Mouse (Mus musculus): ENCODE measurements around the gene Vmn1r217. TPM values are rescaled to one million over a fixed set of nuclear protein-coding genes. Genes with fewer than 3 reads are reported as not detected.

Vmn1r217 gene
- not detected for polyA plus RNA-seq (2014; fragmentation: Illumina TruSeq; extraction: RNeasy Lipid Tissue Mini Kit (QIAGEN cat#74804); ENCODE audit: low read depth, low replicate concordance)

DNA sequence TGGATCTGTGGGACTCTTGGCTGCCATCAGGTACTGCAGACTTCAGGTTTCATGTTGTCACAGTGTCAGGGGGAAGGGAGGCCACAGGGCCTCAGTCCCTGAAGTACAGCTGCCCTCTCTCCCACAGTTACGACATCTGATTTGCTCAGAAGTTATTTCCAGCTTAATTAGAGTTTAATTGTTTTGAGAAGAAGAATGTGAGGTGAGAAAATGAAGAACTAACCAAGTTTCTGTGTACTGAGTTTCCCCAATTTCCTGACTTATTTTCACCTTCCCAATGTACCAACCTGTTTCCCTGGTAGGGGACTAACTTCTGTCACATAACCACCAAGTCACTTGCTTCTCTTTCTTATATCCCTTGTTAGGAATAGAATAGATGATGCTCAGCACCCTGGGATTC is at the start of gene Vmn1r217:
Vmn1r217 (minus strand) TSS at position 101 of the 400 bp plus-strand sequence.

GRCm38 (mm10) chr13:23159012-23159411 is 41.0 kb upstream of the Vmn1r217 start, which contains the start of gene Vmn1r219:
Gene Vmn1r219, plus strand, starts transcription at chr13:23159312.

DNA sequence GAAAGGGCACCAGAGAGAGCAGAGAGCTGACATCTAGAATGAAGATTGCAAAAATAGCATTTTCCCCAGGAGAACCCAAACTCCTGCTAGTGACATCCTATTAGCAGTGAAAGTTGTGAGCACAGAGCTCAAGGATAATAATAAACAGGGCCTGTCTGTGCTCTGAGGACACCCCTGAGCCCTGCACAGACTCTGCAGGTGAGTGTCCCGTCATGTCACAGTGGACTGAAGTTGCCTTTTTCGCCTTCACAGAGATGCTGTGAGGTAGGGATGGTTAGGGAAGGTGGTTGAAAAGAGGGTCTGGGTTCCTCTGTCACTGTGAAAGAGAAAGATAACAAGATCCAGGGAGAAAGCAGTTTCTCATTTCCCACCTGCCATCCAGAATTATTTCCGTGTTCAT is 15.1 kb upstream of the Vmn1r217 start, which contains the start of gene Vmn1r218:
Vmn1r218 (plus strand) TSS at position 57 of the 400 bp plus-strand sequence.

DNA sequence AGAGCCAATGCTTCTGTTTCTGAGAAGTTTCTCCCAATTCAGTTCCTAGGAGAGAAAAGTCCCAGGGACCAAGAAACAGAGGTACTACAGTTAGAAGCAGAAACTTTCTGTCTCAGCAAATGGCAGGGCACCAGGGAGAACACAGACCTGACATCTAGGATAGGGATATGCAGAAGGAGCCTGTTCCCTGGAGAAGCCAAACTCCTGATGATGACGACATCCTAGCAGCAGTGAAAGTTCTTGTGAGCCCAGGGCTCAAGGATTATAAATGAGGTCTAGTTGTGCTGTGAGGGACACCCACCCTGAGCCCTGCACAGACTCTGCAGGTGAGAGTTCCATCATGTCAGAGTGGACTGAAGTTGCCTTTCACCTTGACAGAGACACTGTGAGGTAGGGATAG is 50.3 kb downstream of the Vmn1r217 start, which contains the start of gene Vmn1r215:
Vmn1r215 (plus strand) TSS at position 301 of the 400 bp plus-strand sequence.

Other genes starting within 250 kb of the Vmn1r217 start
- not detected for gene Vmn1r212, start 234.0 kb downstream of the Vmn1r217 start, polyA plus RNA-seq (2014; fragmentation: Illumina TruSeq; extraction: RNeasy Lipid Tissue Mini Kit (QIAGEN cat#74804); ENCODE audit: low read depth, low replicate concordance)
- not detected for gene Vmn1r213, start 110.6 kb downstream of the Vmn1r217 start, polyA plus RNA-seq (2014; fragmentation: Illumina TruSeq; extraction: RNeasy Lipid Tissue Mini Kit (QIAGEN cat#74804); ENCODE audit: low read depth, low replicate concordance)
- gene Vmn1r214, start 87.8 kb downstream of the Vmn1r217 start, polyA plus RNA-seq (2014; fragmentation: Illumina TruSeq; extraction: RNeasy Lipid Tissue Mini Kit (QIAGEN cat#74804); ENCODE audit: low read depth, low replicate concordance) = not detected
- not detected for gene Vmn1r215, start 50.2 kb downstream of the Vmn1r217 start, polyA plus RNA-seq (2014; fragmentation: Illumina TruSeq; extraction: RNeasy Lipid Tissue Mini Kit (QIAGEN cat#74804); ENCODE audit: low read depth, low replicate concordance)
- not detected for gene Vmn1r218, start 14.9 kb upstream of the Vmn1r217 start, polyA plus RNA-seq (2014; fragmentation: Illumina TruSeq; extraction: RNeasy Lipid Tissue Mini Kit (QIAGEN cat#74804); ENCODE audit: low read depth, low replicate concordance)
- gene Vmn1r219, start 41.1 kb upstream of the Vmn1r217 start, polyA plus RNA-seq (2014; fragmentation: Illumina TruSeq; extraction: RNeasy Lipid Tissue Mini Kit (QIAGEN cat#74804); ENCODE audit: low read depth, low replicate concordance) = not detected
- gene Vmn1r220, start 69.7 kb upstream of the Vmn1r217 start, polyA plus RNA-seq (2014; fragmentation: Illumina TruSeq; extraction: RNeasy Lipid Tissue Mini Kit (QIAGEN cat#74804); ENCODE audit: low read depth, low replicate concordance) = 0.11 TPM
- gene Vmn1r221, start 95.9 kb upstream of the Vmn1r217 start, polyA plus RNA-seq (2014; fragmentation: Illumina TruSeq; extraction: RNeasy Lipid Tissue Mini Kit (QIAGEN cat#74804); ENCODE audit: low read depth, low replicate concordance) = not detected
- gene Vmn1r222, start 117.7 kb upstream of the Vmn1r217 start, polyA plus RNA-seq (2014; fragmentation: Illumina TruSeq; extraction: RNeasy Lipid Tissue Mini Kit (QIAGEN cat#74804); ENCODE audit: low read depth, low replicate concordance) = 0.48 TPM
- gene Vmn1r223, start 128.9 kb upstream of the Vmn1r217 start, polyA plus RNA-seq (2014; fragmentation: Illumina TruSeq; extraction: RNeasy Lipid Tissue Mini Kit (QIAGEN cat#74804); ENCODE audit: low read depth, low replicate concordance) = not detected